Mouse (Mus musculus) gastrocnemius, postnatal 14 days (tissue): ENCODE data around the gene Gm17409. TPM values are rescaled to one million over a fixed set of nuclear protein-coding genes. Genes with fewer than 3 reads are reported as not detected.

ENCODE experiments used
- DNase-seq: peaks from one replicate; pipeline ENCODE4 v3.0.0; 2021; ENCODE audit warnings: mixed read lengths
- intact Hi-C: fragments of 180-260 bp; cut with DNase I; formaldehyde crosslinking; loops from one replicate; pipeline ENCODE4 v1.15.1; 2025; ENCODE audit warnings: low total_unique reads
- long read RNA-seq, 2 experiments: library from polyadenylated mRNA; stranded (forward); transcript quantifications; one replicate each; pipeline ENCODE4 v2.0.0; 2021
- total RNA-seq, 2 experiments: library from RNA; stranded (reverse); gene quantifications; 2 replicates each; pipeline ENCODE4 v1.2.3; 2021

Gene Gm17409
- total RNA-seq: not detected
- long read RNA-seq, experiment 1: 0 reads
- long read RNA-seq, experiment 2: 0 reads

GRCm38 (mm10) chr2:58469816-58470215 is at the start of gene Gm17409:
Gene Gm17409, plus strand, starts transcription at chr2:58470116.
- intact Hi-C loops: no loop called here

GRCm38 (mm10) chr2:58423319-58423718 is 46.6 kb upstream of the Gm17409 start:
- intact Hi-C loops: no loop called here
- no peak for DNase-seq

More at GRCm38 (mm10) chr2:58469816-58470215, at the start of gene Gm17409:
- no peak for DNase-seq

GRCm38 (mm10) chr2:58425436-58426004 is 44.4 kb upstream of the Gm17409 start:
- intact Hi-C loops: no loop called here
- DNase-seq: no peak

GRCm38 (mm10) chr2:58432211-58432610 is 37.7 kb upstream of the Gm17409 start:
- intact Hi-C loops: no loop called here
- DNase-seq: no peak

- DNase-seq: no peak
- intact Hi-C loops: no loop called here
Measured at GRCm38 (mm10) chr2:58433317-58433716, 36.6 kb upstream of the Gm17409 start.

- intact Hi-C loops: no loop called here
- DNase-seq: no peak
Measured at GRCm38 (mm10) chr2:58434438-58434837, 35.5 kb upstream of the Gm17409 start.

- DNase-seq: no peak
- intact Hi-C loops: no loop called here
Measured at GRCm38 (mm10) chr2:58435507-58435906, 34.4 kb upstream of the Gm17409 start.

- no peak for DNase-seq
- intact Hi-C loops: no loop called here
Measured at GRCm38 (mm10) chr2:58436911-58437310, 33.0 kb upstream of the Gm17409 start.

- intact Hi-C loops: no loop called here
- DNase-seq: no peak
Measured at GRCm38 (mm10) chr2:58443163-58443562, 26.8 kb upstream of the Gm17409 start.

GRCm38 (mm10) chr2:58447001-58447400 is 22.9 kb upstream of the Gm17409 start:
- DNase-seq: no peak
- intact Hi-C loops: no loop called here

- no peak for DNase-seq
- intact Hi-C loops: no loop called here
Measured at GRCm38 (mm10) chr2:58454095-58454865, 15.6 kb upstream of the Gm17409 start.

GRCm38 (mm10) chr2:58456843-58457487 is 13.0 kb upstream of the Gm17409 start:
- intact Hi-C loops: loop anchor here (5.0 kb wide), 1 partner anchor 210 kb away; no protein-coding TSS in a partner anchor
- DNase-seq: no peak

GRCm38 (mm10) chr2:58457488-58457865 is 12.4 kb upstream of the Gm17409 start:
- intact Hi-C loops: loop anchor here (5.0 kb wide), 1 partner anchor 210 kb away; no protein-coding TSS in a partner anchor

GRCm38 (mm10) chr2:58458820-58459371 is 11.0 kb upstream of the Gm17409 start:
- no peak for DNase-seq
- intact Hi-C loops: loop anchor here (5.0 kb wide), 1 partner anchor 208 kb away; no protein-coding TSS in a partner anchor

More at GRCm38 (mm10) chr2:58457488-58457865, 12.4 kb upstream of the Gm17409 start:
- no peak for DNase-seq

GRCm38 (mm10) chr2:58470290-58470689 is 374 bp downstream of the Gm17409 start:
- DNase-seq: no peak
- intact Hi-C loops: no loop called here

GRCm38 (mm10) chr2:58475578-58475977 is 5.7 kb downstream of the Gm17409 start:
- intact Hi-C loops: no loop called here
- no peak for DNase-seq

- intact Hi-C loops: no loop called here
- DNase-seq: peak; percentile 80
Measured at GRCm38 (mm10) chr2:58476956-58477715, 7.2 kb downstream of the Gm17409 start.

- no peak for DNase-seq
- intact Hi-C loops: loop anchor here (2.0 kb wide), 1 partner anchor 189 kb away; no protein-coding TSS in a partner anchor
Measured at GRCm38 (mm10) chr2:58478144-58478543, 8.2 kb downstream of the Gm17409 start.

- DNase-seq: no peak
- intact Hi-C loops: loop anchor here (2.0 kb wide), 1 partner anchor 187 kb away; no protein-coding TSS in a partner anchor
Measured at GRCm38 (mm10) chr2:58479536-58479935, 9.6 kb downstream of the Gm17409 start.
